Mouse (Mus musculus) kidney, adult 2 months (tissue): ENCODE results near the gene Hnrnpl.

Experiments used
- CTCF ChIP-seq: fragments of 200-500 bp; conservative IDR thresholded peaks from 2 replicates; pipeline ENCODE4 v1.5.1; 2011; ENCODE audit warnings: low read depth, mild to moderate bottlenecking, control low read depth, low read length, moderate library complexity, mixed read lengths; ENCODE audit not compliant: insufficient read depth, insufficient read length
- POLR2A ChIP-seq: fragments of 200-500 bp; IDR thresholded peaks from one replicate; pipeline ENCODE4 v1.6.1; 2011; ENCODE audit warnings: low read depth, low read length, control low read depth

GRCm38 (mm10) chr7:28827338-28827737, 19.0 kb downstream of the Hnrnpl start:
- TF ChIP-seq CTCF (no peak), POLR2A (no peak)
